Mouse (Mus musculus): ENCODE data around the gene Dyx1c1. TPM values are rescaled to one million over a fixed set of nuclear protein-coding genes. Genes with fewer than 3 reads are reported as not detected.

Dyx1c1 gene
- total RNA-seq (2021), result 1 to 10 TPM in 1 of 2 experiments, under 1 TPM in 1; 0.96 to 1.3 TPM
- long read RNA-seq, experiment 1, partial matches to known transcripts, result 0 of 3 reads
- long read RNA-seq, experiment 1, other reads (novel, unspliced or antisense), result 1 of 3 reads
- long read RNA-seq, experiment 2, result 0 reads

- peak; percentile 81 to 89 for DNase-seq
These were observed at the start of gene Dyx1c1, which contains the start of gene Gm44503 for GRCm38 (mm10) chr9:72958521-72959450. Gene Dyx1c1 (plus strand): TSS chr9:72958785. Gene Gm44503 (plus strand): TSS chr9:72958852.

GRCm38 (mm10) chr9:72911381-72911780, 47.2 kb upstream of the Dyx1c1 start:
- no peak for DNase-seq

DNA sequence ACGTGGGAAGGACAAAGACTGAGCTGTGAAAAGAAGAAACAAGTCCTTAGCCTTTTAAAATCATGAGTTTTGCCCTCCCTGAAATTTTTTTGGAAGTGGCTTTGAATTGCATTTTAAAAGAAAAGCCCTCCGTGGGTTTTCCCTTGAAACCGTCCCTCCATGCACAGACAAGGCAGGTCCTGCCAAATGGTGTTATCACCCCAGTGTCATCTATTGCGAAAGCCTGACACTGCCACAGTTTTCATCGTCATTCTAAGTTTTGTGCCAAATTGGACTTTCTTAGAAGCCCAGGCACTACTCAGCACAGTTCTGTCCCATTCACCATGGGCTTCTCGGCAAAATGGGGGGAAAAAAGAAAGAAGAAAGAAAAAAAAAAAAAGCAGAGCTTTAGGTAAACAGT, 45.0 kb upstream of the Dyx1c1 start:
- DNase-seq, result peak in 1 of 2 experiments; percentile 23

GRCm38 (mm10) chr9:72915728-72916127, 42.9 kb upstream of the Dyx1c1 start:
- DNase-seq, result no peak

DNA sequence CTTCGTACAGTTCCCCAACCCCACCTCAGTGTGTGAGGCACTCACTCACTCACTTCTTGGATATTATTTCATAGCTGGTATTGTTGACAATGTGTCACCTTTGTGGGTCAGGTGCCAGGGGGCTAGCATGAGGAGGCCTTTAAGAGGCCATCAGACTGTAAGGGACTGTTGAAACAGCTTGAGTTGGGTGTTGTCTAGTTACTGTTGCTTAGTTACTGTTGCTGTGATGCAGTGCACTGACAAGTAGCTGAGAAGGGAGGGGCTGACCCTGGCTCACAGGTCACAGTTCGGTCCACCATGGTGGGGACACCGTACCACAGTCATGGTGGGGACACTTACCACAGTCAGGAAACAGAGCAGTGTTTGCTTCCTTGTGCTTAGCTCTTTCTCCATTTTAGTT, 35.5 kb upstream of the Dyx1c1 start:
- DNase-seq, result no peak

DNA sequence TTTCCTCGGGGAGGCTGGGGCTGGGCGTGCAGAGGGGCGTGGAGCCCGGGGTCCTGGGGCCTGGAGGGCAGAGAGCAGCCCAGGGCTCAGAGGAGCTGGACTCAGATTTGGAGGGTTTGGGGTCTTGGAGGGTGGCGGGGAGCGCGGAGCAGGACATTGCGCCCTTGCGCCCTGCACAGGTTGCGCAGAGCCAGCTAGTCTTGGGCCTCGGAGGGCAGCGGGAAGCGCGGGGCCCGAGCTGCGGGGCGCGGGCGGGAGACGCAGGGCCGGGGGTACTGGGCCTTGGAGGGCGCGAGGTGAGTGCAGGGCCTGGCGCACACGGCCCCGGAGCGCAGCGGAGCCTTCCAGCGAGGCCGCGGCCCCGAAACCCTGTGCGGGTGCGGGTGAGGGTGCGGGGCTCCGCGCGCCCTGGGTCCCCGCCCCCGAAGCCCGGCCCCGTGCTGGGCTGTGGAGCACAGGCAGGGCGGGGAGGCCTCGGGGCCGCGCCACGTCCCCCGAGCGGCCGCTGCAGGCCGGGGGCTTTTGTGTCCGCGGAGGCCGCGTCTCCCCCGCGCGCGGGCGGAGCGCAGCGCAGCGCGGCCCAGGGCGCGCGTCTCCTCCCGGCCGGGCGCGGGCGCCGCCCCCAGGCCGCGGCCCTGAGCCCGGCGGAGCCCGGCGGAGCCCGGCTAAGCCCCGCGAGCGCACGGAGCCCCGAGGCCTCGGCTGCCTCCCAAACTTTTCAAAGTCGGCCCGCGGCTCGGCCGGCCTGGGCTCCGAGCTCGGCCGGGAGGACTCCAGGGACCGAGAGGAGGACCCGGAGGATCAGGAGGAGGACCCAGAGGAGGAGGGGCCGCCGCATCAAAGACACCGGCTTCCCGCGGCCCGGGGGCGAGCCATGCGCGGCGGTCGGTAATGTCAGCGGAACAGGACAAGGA, 33.3 kb upstream of the Dyx1c1 start, which contains the start of gene Pygo1:
TSS of gene Pygo1 (plus strand) at position 625 of the 914 bp plus-strand sequence.
- peak; percentile 61 to 73 for DNase-seq

DNA sequence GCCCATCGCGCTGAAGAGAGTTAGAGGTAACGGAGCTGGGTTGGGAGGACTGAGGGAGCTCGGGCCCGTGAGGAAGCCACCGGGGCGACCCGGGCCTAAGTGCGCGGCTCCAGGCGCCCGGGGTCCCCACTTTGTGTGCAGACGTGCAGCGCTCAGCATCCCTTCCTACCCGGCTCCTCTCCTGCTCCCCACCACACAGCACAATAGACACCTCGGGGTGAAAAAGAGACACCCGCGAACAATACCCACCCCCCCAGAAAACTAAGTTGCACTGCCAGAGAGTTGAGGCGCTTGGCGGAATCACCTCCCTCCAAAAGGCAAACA, 32.7 kb upstream of the Dyx1c1 start:
- no peak for DNase-seq

DNA sequence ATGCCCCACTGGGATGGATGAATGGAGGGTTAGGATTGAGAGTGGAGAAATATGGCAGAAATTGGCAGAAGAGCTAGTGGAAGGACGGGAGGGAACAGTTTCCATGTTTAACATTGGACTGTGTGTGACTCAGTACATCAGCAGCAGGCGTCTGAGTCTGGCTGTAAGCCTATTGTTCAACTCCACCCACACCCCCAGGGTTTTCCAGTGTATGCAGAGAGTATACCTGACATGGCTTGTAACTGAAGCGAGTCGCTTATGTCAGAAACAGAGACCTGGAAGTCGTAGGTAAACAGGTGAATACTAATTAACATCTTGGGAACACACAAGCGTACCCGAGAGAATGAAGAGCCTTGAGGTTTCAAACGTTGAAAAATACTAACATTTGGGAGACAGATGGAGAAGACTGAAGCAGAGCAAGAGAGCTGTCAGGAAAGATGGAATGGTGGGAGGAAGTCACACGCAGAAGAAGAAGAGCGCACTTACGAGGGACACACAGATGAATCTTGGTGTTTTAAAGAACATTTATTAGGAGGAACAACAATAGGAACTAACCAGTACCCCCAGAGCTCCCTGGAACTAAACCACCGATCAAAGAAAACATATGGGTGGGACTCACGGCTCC, 27.3 kb upstream of the Dyx1c1 start:
- DNase-seq, result peak in 1 of 2 experiments; percentile 5

DNA sequence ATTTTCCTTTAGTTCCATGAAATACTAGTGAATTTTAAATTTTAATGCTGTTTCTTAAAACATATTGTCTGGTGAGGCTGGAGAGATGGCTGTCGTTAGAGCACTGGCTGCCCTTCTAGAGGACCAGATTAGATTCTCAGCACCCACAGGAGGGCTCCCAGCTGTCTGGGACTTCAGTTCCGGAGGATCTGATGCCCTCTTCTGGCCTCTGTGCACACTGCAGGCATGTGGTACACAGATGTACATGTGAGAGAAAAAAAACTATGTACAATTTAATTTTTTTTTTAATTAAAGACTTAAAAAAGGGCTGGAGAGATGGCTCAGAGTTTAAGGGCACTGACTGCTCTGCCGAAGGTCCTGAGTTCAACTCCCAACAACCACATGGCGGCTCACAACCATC, 23.3 kb upstream of the Dyx1c1 start:
- DNase-seq, result no peak

- no peak for DNase-seq
These were observed 22.3 kb upstream of the Dyx1c1 start for GRCm38 (mm10) chr9:72936301-72936700.

GRCm38 (mm10) chr9:72943424-72943823, 15.2 kb upstream of the Dyx1c1 start:
- no peak for DNase-seq

DNA sequence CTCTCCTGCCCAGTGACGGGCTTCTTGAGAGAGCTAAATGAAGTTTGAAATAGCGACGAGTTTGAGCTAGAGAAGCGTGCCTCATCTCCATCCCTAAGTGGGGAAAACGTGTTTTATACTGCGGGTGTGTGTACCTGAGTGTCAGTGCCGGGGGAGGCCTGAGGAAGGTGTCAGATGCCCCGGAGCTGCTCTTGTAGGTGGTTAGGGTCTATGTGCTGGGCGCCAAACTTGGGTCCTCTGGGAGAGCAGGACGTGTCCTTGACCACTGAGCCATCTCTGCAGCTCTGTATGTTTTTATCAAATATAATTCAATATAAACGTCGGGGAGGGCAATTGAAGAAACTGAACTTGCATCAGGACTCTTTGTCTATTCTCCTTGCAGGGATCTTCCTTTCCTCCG, 14.3 kb upstream of the Dyx1c1 start:
- no peak for DNase-seq

- DNase-seq, result no peak
These were observed 11.6 kb upstream of the Dyx1c1 start for GRCm38 (mm10) chr9:72947010-72947409.

GRCm38 (mm10) chr9:72949572-72949971, 9.0 kb upstream of the Dyx1c1 start:
- DNase-seq, result no peak

DNA sequence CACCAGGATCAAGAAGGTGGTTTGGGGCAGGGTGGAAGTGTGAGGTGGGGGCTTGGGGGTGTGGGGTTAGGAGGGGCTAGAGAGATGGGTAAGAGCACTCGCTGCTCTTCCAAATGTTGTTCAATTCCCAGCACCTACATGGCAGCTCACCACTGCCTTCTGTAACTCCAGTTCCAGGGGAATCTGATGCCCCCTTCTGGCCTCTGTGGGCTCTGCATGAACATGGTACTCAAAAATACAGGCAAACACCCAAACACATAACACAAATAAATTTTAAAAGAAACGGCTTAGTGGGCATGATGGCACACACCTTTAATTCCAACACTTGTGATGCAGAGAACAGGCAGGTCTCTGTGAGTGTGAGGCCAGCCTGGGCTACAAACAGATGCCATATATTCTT, 3.8 kb upstream of the Dyx1c1 start:
- peak; percentile 24 to 50 for DNase-seq

DNA sequence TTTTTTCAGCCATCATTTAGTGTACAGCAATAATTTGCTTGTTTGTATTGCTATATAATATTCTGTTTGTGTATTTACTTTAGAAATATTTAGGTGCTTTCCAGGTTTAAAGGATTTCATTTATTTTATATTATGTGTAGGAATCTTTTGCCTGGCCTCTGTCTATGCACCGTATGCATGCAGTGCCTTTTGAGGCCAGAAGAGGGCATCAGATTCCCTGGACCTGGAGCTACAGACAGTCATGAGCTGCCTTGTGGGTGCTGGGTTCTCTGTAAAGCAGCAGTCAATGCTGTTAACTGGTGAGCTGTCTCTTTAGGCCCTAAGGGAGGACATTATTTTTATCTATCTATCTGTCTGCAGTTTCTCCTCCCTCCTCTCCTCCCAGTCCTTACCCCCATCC, 3.0 kb upstream of the Dyx1c1 start:
- DNase-seq, result peak; percentile 51 to 61

DNA sequence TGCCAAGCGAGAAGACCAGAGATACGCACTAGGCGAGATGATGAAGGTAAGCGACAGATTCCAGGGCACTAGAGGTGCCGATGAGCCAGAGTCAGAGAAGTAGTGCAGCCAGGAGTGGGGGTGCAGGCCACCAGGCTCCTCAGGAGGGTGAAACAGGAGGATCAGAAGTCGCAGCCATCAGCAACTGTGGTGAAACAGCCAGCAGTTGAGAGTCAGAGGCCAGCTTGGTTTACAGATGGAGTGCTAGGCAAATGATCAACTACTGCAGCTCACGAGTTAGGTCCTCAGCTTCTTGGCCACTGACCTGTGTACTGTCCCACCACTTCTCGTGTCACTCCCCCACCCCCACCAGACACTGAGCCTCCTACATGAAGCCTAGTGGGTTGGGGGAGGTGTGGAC, 2.8 kb downstream of the Dyx1c1 start:
- no peak for DNase-seq

GRCm38 (mm10) chr9:72961959-72962358, 3.4 kb downstream of the Dyx1c1 start:
- no peak for DNase-seq

- DNase-seq, result peak; percentile 42 to 55
These were observed 9.9 kb downstream of the Dyx1c1 start for GRCm38 (mm10) chr9:72968349-72969061.

DNA sequence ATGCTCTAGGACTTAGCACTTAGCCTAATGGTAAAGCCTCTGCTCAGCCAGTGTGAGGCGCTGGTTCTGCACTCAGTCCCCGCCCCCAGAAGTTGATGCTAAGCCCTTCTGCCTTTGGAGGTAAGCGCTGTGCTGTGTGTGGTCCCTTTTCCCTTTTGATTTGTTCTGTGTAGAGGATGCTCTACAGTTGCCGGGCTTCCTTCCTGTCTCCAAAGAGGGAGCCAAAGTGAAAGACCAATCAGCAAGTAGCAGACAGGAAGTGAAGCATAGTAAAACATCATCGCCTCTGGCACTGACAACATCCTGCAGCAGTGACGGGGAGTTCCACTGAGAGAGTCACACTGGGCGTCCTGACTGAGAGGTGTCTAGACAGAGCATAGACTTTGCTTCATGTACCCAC, 11.3 kb downstream of the Dyx1c1 start:
- no peak for DNase-seq

DNA sequence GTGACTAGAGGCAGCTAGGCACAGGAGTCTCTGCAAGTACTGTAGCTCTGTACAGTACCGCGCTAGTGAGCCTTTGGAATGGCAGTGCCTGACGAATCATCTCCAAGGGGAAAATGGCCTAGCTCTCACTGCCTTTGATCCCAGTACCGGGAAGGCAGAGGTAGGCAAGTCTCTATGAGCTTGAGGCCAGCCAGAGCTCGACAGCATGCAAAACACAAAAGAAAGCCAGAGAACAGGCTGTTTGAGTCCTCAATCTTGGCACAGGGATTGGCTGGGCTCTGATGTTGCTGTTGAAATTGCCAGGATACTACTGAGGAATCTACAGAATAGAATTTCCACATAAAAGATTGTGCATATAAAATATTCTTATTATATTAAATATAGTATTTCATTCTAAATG, 13.8 kb downstream of the Dyx1c1 start:
- DNase-seq, result no peak
